Mouse (Mus musculus) c-Kit-positive CD71-negative TER-119-negative erythroid progenitor cells, embryonic 14.5 days (primary cell): Measurements from ENCODE around the gene Cwc25.
"Not testable (repeated sequence)": the region's sequence is repeated elsewhere in the genome, so short reads cannot be mapped to it uniquely, and the experiment has no call there.

Source experiments
- DNase-seq: peaks from one replicate; pipeline ENCODE4 v3.0.0-alpha.2; 2013; ENCODE audit warnings: low read depth

The Cwc25 gene

DNA sequence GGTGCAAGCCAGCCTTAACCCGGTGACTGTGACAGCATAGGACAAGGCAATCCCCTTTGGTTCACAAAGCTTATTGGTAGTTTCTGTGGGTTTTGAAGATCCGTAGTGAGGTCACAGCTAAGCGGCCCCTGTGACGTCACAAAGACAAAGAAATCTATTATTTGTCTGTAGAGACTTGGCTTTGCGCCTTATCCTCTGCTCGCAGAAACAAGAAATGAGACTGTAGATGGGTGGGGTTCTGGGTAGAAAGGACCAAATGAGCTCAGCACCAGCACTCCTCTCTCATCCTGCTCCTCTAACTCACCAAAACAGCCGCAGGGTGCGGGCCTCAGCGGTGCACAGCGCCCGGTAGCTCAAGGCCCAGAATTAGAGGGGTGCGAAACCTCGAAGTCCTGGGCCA, 8.8 kb upstream of the Cwc25 start:
- DNase-seq = no peak

DNA sequence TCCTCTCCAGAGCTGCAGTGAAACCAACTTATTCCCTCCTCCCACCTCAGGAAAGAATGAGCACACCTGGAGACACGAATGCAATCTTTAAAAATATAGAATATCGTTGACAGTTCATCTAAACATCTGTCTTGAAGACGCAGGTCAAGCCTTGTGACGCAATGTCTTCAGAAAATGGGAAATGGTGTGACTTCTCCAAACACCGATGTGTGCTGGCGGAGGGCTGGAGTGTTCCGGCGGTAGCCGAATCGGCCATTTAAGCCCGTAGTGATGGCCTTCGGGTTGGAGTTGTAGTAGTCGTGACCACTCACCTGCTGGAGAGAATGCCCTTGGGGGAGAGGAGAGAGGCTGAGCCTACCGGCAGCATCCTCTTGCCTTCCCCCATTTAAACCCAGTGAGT, 5.1 kb upstream of the Cwc25 start:
- no peak for DNase-seq

DNA sequence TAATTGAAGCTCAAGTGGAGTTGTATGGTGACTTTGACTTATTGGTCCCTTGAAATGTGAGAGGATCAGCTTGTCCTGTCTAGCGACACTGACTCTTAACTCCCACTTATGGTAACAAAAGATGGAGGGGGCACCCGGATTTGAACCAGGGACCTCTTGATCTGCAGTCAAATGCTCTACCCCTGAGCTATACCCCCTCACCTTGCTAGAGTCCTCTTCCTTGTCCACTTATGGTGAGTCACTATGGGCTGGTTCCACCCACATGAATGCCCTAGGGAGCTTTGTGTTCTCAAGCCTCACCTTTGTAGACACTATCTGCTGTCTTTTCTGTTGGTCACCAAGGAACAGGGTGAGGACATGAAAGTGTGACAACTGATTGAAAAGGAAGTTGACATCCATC, 3.3 kb upstream of the Cwc25 start:
- no peak for DNase-seq

DNA sequence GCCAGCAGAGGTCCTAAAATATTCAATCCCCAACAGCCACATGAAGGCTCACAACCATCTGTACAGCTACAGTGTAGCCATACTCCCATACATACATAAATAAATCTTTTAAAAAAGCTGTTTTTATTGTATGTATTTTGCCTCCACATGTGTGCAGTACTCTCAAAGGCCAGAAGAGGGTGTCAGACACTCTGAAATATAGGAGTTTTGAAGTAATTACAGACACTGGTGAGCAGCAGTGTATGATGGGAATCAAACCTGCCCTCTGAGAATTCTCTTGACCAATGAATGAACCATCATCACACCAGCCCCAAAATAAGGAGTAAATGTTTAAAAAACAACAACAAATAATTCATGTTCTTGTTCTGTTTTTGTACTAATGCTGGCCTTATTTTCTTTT, 4.7 kb downstream of the Cwc25 start:
- DNase-seq = no peak

DNA sequence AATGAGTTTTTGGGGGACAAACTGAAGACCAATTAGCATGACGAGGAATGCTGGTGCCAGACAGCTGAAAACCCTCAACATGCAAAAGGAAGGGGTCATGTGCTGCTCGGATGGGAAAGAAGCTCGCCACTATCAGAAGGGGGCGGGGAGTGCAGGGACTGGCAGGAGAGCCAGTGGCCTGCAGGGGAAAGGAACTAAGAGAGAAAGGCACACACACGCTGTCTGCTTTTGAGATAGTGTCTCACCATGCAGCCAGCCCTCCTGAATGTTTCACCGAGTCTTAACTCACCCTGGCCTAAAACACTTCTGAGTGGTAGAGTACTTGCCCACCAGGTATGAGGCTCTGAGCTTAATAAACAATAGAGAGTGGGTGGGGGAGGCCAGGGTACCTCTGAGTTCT, 7.4 kb downstream of the Cwc25 start:
- DNase-seq = no peak

GRCm38 (mm10) chr11:97758125-97758524, 8.2 kb downstream of the Cwc25 start:
- no peak for DNase-seq

DNA sequence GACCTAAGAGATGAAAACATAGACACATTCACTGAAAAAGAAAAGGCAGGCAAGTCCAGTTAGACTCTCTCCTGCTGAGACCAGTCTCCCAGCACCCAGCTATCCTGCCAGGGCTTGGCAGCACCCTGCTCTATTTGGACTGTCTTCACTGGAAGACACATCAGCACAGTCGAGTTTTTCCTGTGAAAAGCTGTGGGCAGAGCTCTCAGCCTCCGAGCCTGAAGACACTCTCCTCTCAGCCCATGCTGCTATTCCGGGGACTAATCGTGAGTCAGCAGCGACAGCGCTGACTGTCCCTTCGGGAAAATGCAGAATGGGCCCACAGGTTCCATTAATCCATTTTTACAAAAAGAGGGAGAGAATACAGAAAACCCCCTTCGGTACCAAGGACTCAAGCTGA, 13.1 kb downstream of the Cwc25 start:
- DNase-seq = no peak

DNA sequence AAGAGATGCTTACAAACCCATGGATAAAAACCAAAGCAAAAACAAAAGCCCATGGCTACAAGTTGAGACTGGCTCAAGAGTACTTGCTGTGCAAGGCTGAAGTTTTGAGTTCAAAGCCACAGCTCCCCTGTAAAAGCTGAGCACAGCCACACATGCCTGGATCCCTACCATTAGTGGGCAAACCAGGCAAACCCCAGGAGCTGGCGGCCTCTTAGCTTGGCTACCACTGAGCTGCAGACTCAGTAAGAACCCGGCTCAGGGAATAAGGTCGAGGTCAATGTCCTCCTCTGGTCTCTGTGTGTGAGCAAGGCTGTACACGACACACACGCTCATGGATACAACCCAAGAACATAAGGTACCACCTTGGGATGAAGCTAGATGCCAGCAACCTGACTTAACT, 17.9 kb downstream of the Cwc25 start:
- no peak for DNase-seq

GRCm38 (mm10) chr11:97747773-97748172, 18.6 kb downstream of the Cwc25 start:
- DNase-seq = no peak

- no peak for DNase-seq
These were observed 21.0 kb downstream of the Cwc25 start for GRCm38 (mm10) chr11:97745331-97745721.

- DNase-seq = peak; percentile 99
These were observed 21.5 kb downstream of the Cwc25 start for GRCm38 (mm10) chr11:97744718-97745330.

GRCm38 (mm10) chr11:97744063-97744717, 22.2 kb downstream of the Cwc25 start, which contains the start of gene Pip4k2b:
Pip4k2b (minus strand) TSS chr11:97744704.
- no peak for DNase-seq

DNA sequence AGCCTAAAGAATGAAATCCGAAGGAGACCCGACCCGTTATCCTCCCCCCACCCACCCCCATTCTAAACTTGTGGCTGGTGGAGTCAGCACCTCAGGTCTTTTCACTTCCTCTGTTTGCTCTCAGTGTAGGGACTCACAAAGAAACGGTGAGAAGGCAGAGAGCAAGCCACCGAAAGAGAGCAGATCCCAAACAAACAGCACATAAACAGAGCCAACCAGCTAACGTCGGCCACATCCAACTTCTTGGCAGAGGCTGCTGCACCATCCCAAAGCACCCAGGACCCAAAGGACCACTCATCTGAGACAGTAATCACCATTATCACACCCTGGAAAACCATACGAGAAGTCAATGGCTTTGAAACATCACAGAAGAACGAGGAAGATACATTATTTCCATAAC, 22.9 kb downstream of the Cwc25 start:
- DNase-seq = no peak

- no peak for DNase-seq
These were observed 23.8 kb downstream of the Cwc25 start for GRCm38 (mm10) chr11:97742591-97742990.

- DNase-seq = no peak
These were observed 24.2 kb downstream of the Cwc25 start for GRCm38 (mm10) chr11:97742157-97742556.

DNA sequence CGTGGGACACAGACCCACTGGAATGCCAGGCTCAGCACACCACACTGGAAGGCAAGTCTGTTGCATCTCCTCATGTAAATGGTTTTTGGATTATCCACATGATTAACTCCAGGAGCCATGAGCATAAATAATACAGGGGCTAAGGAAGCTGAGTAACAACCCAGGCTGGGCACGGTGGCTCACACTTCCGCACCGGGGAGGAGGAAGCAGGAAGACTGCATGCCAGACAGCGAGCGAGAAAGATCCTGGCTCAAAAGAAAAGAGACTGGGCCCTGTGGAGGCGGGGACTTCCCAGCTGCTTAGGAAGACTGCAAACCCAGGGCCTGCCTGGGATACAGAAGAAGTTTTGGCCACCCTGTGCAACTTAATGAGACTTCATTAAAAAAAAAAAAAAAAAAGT, 26.2 kb downstream of the Cwc25 start:
- DNase-seq = no peak

DNA sequence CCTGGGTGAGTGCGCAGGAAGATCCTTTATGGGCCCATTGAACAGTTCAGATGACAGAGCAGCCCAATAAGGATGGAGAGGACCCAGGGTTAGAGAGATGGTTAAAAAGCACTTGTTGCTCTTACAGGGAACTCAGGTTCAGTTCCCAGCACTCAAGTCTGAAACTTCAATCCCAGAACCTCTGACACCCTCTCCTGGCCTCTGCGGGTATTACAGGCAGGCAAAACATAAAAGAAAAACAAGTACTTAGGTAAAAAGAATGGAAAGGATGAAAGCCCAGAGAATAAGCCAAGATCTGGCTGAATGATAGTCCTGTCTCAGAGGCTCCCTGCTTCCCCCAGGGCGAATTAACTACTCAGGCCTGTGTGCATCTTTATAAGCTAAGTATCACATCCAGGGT, 27.2 kb downstream of the Cwc25 start:
- DNase-seq = no peak

DNA sequence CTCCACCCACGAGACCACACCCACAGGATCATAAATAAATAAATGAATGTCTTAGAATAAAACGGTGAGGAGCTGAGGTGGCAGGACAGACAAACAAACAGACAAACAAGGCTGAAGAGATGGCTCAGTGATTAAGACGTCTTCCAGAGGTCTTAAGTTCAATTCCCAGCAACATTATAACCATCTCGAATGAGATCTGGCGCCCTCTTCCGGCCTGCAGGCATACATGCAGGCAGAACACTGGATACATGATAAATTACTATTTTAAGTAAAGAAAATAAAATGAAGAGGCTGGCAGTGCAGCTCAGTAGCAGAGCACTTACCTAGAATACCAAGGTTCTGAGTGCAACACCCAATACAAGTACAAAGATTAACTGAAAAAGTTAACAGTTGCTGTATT, 27.7 kb downstream of the Cwc25 start:
- DNase-seq = no peak

GRCm38 (mm10) chr11:97737600-97737999, 28.8 kb downstream of the Cwc25 start:
- DNase-seq = no peak

DNA sequence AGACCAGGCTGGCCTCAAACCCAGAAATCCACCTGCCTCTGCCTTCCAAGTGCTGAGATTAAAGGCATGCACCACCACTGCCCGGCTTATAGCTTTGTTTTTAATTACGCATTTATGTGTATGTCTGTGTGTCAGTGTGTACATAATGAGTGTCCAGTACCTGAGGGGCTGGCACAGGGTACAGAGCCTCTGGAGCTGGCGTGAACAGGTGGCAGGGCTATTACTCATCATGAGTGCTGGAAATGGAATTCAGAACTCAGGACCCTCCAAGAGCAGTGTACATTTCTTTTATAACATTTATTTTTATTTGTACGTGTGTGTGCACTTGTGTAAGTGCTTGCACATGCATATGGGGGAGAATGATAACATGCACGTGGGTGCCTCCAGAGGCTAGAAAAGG, 29.7 kb downstream of the Cwc25 start:
- DNase-seq = no peak

- DNase-seq = not testable (repeated sequence)
These were observed 31.5 kb downstream of the Cwc25 start for GRCm38 (mm10) chr11:97734810-97735209.

- no peak for DNase-seq
These were observed 32.7 kb downstream of the Cwc25 start for GRCm38 (mm10) chr11:97733689-97734088.

- no peak for DNase-seq
These were observed 37.6 kb downstream of the Cwc25 start for GRCm38 (mm10) chr11:97728730-97729129.

DNA sequence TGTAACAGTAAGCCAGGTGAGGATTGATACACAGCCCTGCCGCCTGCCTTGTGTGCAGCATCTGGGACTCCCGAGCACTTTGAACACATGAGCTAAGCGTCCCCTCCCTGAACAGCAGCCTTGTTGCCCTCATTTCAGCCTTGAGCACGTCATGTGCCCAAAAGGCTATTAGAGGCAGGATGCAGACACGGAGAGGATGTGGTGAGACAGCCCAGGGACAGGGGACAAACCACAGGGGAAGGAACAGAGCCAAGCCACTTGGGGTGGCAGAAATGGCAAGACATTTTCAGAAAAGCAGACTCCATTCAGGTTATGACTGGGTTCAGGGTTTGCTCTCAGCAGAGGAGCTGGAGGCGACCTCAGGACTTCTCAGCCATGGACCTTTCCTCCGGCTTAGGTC, 38.0 kb downstream of the Cwc25 start:
- no peak for DNase-seq
